Mouse (Mus musculus) neutrophil, adult 5-6 weeks (primary cell): ENCODE results near the gene Thsd4. TPM values are rescaled to one million over a fixed set of nuclear protein-coding genes. Genes with fewer than 3 reads are reported as not detected.

Experiments used
- ATAC-seq: fragments of 151-379, 151-347 bp; 2 replicates; pipeline ENCODE4 v1.8.0; 2017; ENCODE audit warnings: mild to moderate bottlenecking, moderate TSS enrichment; ENCODE audit not compliant: insufficient number of reproducible peaks, poor library complexity, low FRiP score, severe bottlenecking; ENCODE audit errors: extremely low read depth
- total RNA-seq: library from RNA; stranded (forward); fragments of 200-1000 nt; gene quantifications from 2 replicates; pipeline ENCODE4 v1.2.3, GENCODE M21; 2017

Gene Thsd4
- total RNA-seq, 1 experiment from 2014 or later, result 0.12 TPM

GRCm38 (mm10) chr9:60402681-60403080 is 119.2 kb downstream of the Thsd4 start:
- ATAC-seq, result no peak

GRCm38 (mm10) chr9:60400001-60400400 is 121.8 kb downstream of the Thsd4 start:
- ATAC-seq, result no peak

- ATAC-seq, result no peak
Measured at GRCm38 (mm10) chr9:60398073-60398472, 123.8 kb downstream of the Thsd4 start.

- no peak for ATAC-seq
Measured at GRCm38 (mm10) chr9:60396096-60396495, 125.8 kb downstream of the Thsd4 start.

GRCm38 (mm10) chr9:60392916-60393315 is 128.9 kb downstream of the Thsd4 start:
- no peak for ATAC-seq

GRCm38 (mm10) chr9:60384751-60385150 is 137.1 kb downstream of the Thsd4 start:
- no peak for ATAC-seq

GRCm38 (mm10) chr9:60382941-60383340 is 138.9 kb downstream of the Thsd4 start:
- ATAC-seq, result no peak

GRCm38 (mm10) chr9:60382526-60382925 is 139.3 kb downstream of the Thsd4 start:
- ATAC-seq, result no peak

- no peak for ATAC-seq
Measured at GRCm38 (mm10) chr9:60381010-60381409, 140.8 kb downstream of the Thsd4 start.

- ATAC-seq, result no peak
Measured at GRCm38 (mm10) chr9:60380550-60380949, 141.3 kb downstream of the Thsd4 start.

GRCm38 (mm10) chr9:60378235-60378634 is 143.6 kb downstream of the Thsd4 start:
- no peak for ATAC-seq

- no peak for ATAC-seq
Measured at GRCm38 (mm10) chr9:60373161-60373737, 148.6 kb downstream of the Thsd4 start.

GRCm38 (mm10) chr9:60368516-60368915 is 153.3 kb downstream of the Thsd4 start:
- no peak for ATAC-seq

GRCm38 (mm10) chr9:60367617-60368305 is 154.1 kb downstream of the Thsd4 start:
- ATAC-seq, result no peak

GRCm38 (mm10) chr9:60364166-60364781 is 157.6 kb downstream of the Thsd4 start:
- ATAC-seq, result no peak

- no peak for ATAC-seq
Measured at GRCm38 (mm10) chr9:60352351-60352750, 169.5 kb downstream of the Thsd4 start.

- ATAC-seq, result no peak
Measured at GRCm38 (mm10) chr9:60351153-60351552, 170.7 kb downstream of the Thsd4 start.

- no peak for ATAC-seq
Measured at GRCm38 (mm10) chr9:60336147-60336546, 185.7 kb downstream of the Thsd4 start.

- no peak for ATAC-seq
Measured at GRCm38 (mm10) chr9:60335455-60335854, 186.4 kb downstream of the Thsd4 start.

GRCm38 (mm10) chr9:60329911-60330310 is 191.9 kb downstream of the Thsd4 start:
- ATAC-seq, result no peak
